Mouse (Mus musculus) forebrain, postnatal 0 days (tissue): ENCODE data around the gene Cox19. TPM values are rescaled to one million over a fixed set of nuclear protein-coding genes. Genes with fewer than 3 reads are reported as not detected.

ENCODE experiments used
- ATAC-seq: fragments of 200-750 bp; cut with Nextera tagmentation; 2 replicates; pipeline ENCODE4 v1.8.0; 2017; ENCODE audit warnings: mild to moderate bottlenecking, moderate library complexity
- DNase-seq: peaks from one replicate; pipeline ENCODE4 v3.0.0-alpha.2; 2015
- H3K27ac ChIP-seq: fragments of 300-500 bp; sonication (generic); 2 replicates; pipeline ENCODE4 v1.5.1; 2014; ENCODE audit warnings: low read depth, mild to moderate bottlenecking, antibody characterized with exemption, low read length, moderate library complexity, mixed read lengths
- H3K27me3 ChIP-seq: fragments of 300-500 bp; sonication (generic); 2 replicates; pipeline ENCODE4 v1.6.1; 2014; ENCODE audit warnings: mild to moderate bottlenecking, low read length, mixed read lengths; ENCODE audit not compliant: insufficient read depth
- H3K36me3 ChIP-seq: fragments of 300-500 bp; sonication (generic); 2 replicates; pipeline ENCODE4 v1.6.1; 2014; ENCODE audit warnings: mild to moderate bottlenecking, moderate library complexity; ENCODE audit not compliant: insufficient read depth
- H3K4me1 ChIP-seq: fragments of 300-500 bp; sonication (generic); 2 replicates; pipeline ENCODE4 v1.6.1; 2014; ENCODE audit warnings: antibody characterized with exemption; ENCODE audit not compliant: insufficient read depth
- H3K4me2 ChIP-seq: fragments of 300-500 bp; sonication (generic); 2 replicates; pipeline ENCODE4 v1.6.1; 2014; ENCODE audit warnings: low read depth, mild to moderate bottlenecking, moderate library complexity
- H3K4me3 ChIP-seq: fragments of 300-500 bp; sonication (generic); 2 replicates; pipeline ENCODE4 v1.5.1; 2014; ENCODE audit warnings: low read depth, low read length, mixed read lengths
- H3K9ac ChIP-seq: fragments of 300-500 bp; sonication (generic); 2 replicates; pipeline ENCODE4 v1.6.1; 2014; ENCODE audit warnings: mild to moderate bottlenecking
- H3K9me3 ChIP-seq: fragments of 300-500 bp; sonication (generic); 2 replicates; pipeline ENCODE4 v1.6.1; 2016; ENCODE audit warnings: low read length
- CTCF ChIP-seq: sonication (generic); IDR thresholded peaks from 2 replicates; pipeline ENCODE4 v1.5.1; 2016; ENCODE audit warnings: antibody characterized with exemption, control low read depth, low read depth
- WGBS: fragments of 180-500 bp; shearing (Covaris S2); extraction: QIAGEN DNeasy Blood & Tissue Kit; methylation state at CpG from one replicate; pipeline ENCODE4 v1.1.7; 2014; 5-methylcytosine and 5-hydroxymethylcytosine counted together
- polyA plus RNA-seq: library from polyadenylated mRNA; unstranded; fragments of >200 nt; fragmentation: Nextera tagmentation; extraction: Ambion mirVana; gene quantifications from 2 replicates; pipeline ENCODE4 v1.2.1, GENCODE M21; 2015
- total RNA-seq: library from RNA; depleted of rRNA; stranded (reverse); fragments of >200 nt; gene quantifications from 2 replicates; pipeline ENCODE4 v1.2.3, GENCODE M21; 2014

The Cox19 gene
- total and polyA plus RNA-seq, 2 experiments from 2014 or later: 85.7 to 108 TPM

DNA sequence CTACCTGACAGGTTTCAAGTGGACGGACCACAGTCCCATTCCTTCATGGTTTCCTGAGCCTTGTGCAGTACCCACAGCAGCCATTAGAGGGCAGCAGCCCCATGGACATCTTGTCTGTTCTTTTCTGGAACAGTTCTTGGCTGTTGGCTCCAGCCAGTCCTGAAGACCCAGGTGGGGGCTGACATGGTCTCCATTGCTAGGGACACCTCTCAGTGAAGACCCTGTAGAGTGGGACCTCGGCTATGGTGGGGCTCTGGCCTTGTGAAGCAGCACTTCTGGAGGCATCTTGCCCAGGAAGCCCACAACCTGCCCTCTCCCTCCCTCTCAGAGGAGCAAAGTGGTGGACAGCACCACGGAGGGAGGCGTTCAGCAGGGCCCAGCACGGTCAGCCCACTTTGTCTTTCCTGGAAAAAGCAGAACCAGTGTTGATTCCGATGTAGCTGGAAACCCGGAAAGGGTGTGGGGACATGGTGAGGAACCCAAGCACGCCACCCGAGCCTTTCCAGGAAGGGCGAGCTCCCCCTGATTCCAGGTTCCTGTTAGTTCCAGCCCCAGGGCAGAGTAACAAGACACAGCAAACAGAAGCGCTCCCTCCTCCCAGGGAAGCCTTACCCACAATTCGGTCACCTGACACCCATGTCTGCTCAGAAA, 13.2 kb upstream of the Cox19 start:
- Histone ChIP-seq H3K27ac (0 out of 2 replicates have a peak overlapping the region, but pooled peaks have one; percentile 23), H3K4me2 (no peak overlapping the region), H3K4me1 (no peaks in the 10 kb centered on the region), H3K9me3 (no peaks in the 10 kb centered on the region), H3K36me3 (peaks cover 16% of the 10 kb centered on the region), H3K4me3 (no peak overlapping the region), H3K27me3 (no peaks in the 10 kb centered on the region), H3K9ac (0 out of 2 replicates have a peak overlapping the region, but pooled peaks have one; percentile 28)
- peak; percentile 92 for DNase-seq
- 35% methylated on average over 12 of the region's 12 CpGs for WGBS
- peak; percentile 99 for TF ChIP-seq CTCF
- peak; percentile 78 for ATAC-seq

DNA sequence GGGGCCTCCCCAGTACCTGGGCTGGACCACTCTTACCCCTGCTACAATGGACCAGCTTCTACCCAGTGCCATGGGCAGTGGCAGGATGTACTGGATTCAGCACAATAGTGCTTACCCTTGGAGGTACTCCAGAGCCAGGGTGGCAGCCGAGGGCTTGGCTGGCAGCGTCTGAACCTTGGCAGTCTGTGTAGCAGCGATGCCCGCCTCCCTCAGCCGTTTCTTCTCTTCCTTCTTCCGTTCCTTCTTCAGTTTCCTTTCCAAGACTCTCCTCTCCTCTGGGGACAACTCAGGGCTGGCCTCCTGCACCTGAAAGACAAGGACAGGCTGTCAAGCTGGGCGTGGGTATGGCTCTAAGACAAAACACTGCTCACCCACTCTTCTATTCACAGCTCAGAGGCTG, 12.6 kb upstream of the Cox19 start:
- no peak overlapping the region for H3K27ac ChIP-seq
- WGBS: 51% methylated on average over 7 of the region's 7 CpGs
- peaks cover 16% of the 10 kb centered on the region for H3K36me3 ChIP-seq
- no peaks in the 10 kb centered on the region for H3K27me3 ChIP-seq
- DNase-seq (no peak), ATAC-seq (no peak)
- H3K4me1 ChIP-seq: no peaks in the 10 kb centered on the region
- no peaks in the 10 kb centered on the region for H3K9me3 ChIP-seq
- no peak overlapping the region for H3K4me3 ChIP-seq
- H3K9ac ChIP-seq: 0 out of 2 replicates have a peak overlapping the region, but pooled peaks have one; percentile 28
- TF ChIP-seq CTCF: no peak
- H3K4me2 ChIP-seq: no peak overlapping the region

- H3K4me2 ChIP-seq: no peak overlapping the region
- 90% methylated on average over 5 of the region's 5 CpGs for WGBS
- H3K27ac ChIP-seq: no peak overlapping the region
Measured at GRCm38 (mm10) chr5:139359244-139359643, 8.0 kb upstream of the Cox19 start.

DNA sequence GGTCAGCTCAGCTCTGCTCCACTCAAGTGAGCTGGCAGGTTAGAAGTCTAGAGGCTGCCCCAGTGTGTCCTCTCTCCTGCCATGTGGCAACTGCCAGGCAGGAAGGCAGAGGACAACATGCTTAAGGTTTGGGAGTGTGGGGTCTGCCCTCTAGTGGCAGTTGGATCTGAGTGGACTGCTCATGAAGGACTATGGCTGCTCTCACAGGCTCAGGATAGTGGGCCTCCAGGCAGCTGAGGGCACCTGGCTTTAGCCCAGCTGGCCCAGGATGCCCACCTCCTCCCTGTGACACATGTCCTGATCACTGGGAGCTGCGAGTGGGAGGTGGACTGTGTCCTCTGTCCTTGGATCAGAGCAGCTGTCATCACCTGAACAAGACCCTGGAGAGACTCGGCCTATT, 7.4 kb upstream of the Cox19 start:
- Histone ChIP-seq H3K9ac (no peak overlapping the region), H3K9me3 (no peaks in the 10 kb centered on the region), H3K36me3 (peaks cover 14% of the 10 kb centered on the region), H3K4me2 (no peak overlapping the region), H3K27me3 (no peaks in the 10 kb centered on the region), H3K27ac (no peak overlapping the region), H3K4me3 (no peak overlapping the region), H3K4me1 (no peaks in the 10 kb centered on the region)
- ATAC-seq (peak; percentile 45; the same call in 1 of the 2 replicates), DNase-seq (no peak)
- 77% methylated on average over 2 of the region's 2 CpGs for WGBS
- peak; percentile 70 for TF ChIP-seq CTCF

More at GRCm38 (mm10) chr5:139359244-139359643, 8.0 kb upstream of the Cox19 start:
- ATAC-seq: no peak
- DNase-seq: no peak
- no peaks in the 10 kb centered on the region for H3K9me3 ChIP-seq
- TF ChIP-seq CTCF: no peak
- H3K27me3 ChIP-seq: no peaks in the 10 kb centered on the region
- no peak overlapping the region for H3K9ac ChIP-seq
- H3K4me3 ChIP-seq: no peak overlapping the region
- peaks cover 16% of the 10 kb centered on the region for H3K36me3 ChIP-seq
- H3K4me1 ChIP-seq: no peaks in the 10 kb centered on the region

DNA sequence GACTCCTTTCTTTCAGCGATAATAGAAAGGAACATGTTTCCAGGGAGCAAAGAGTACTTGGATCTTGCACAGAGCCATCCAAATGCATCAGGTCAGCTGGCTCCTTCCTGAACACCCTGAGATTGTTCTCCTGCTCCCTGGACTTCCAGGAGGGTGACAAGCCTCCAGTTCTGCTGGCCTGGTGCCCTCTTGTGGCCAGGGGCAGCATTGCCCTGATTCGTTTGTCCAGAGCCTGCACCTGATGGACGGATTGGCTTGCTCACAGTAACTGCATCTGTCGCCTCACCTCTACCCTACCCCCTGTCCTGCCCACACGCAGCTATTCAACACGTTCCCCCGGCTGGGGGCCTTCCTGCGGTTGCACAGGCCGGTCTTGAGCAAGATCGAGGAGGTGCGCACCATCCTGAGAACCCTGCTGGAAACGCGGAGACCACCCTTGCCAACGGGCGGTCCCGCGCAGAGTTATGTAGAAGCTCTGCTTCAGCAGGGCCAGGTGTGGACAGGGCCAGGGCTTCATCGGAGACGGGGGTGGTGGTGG, 4.1 kb upstream of the Cox19 start:
- DNase-seq (peak; percentile 67), ATAC-seq (peak; percentile 12; the same call in 1 of the 2 replicates)
- H3K4me2 ChIP-seq: no peak overlapping the region
- no peaks in the 10 kb centered on the region for H3K4me1 ChIP-seq
- H3K4me3 ChIP-seq: no peak overlapping the region
- no peaks in the 10 kb centered on the region for H3K9me3 ChIP-seq
- H3K9ac ChIP-seq: no peak overlapping the region
- H3K36me3 ChIP-seq: no peaks in the 10 kb centered on the region
- no peaks in the 10 kb centered on the region for H3K27me3 ChIP-seq
- TF ChIP-seq CTCF: peak; percentile 90
- 36% methylated on average over 19 of the region's 19 CpGs for WGBS
- no peak overlapping the region for H3K27ac ChIP-seq

- no peak overlapping the region for H3K27ac ChIP-seq
- no peak overlapping the region for H3K4me2 ChIP-seq
- DNase-seq: no peak
- ATAC-seq: no peak
- H3K4me1 ChIP-seq: no peaks in the 10 kb centered on the region
- H3K27me3 ChIP-seq: no peaks in the 10 kb centered on the region
- WGBS: 92% methylated on average over 11 of the region's 11 CpGs
- H3K4me3 ChIP-seq: no peak overlapping the region
- H3K36me3 ChIP-seq: no peaks in the 10 kb centered on the region
- H3K9me3 ChIP-seq: no peaks in the 10 kb centered on the region
- H3K9ac ChIP-seq: no peak overlapping the region
- no peak for TF ChIP-seq CTCF
Measured at GRCm38 (mm10) chr5:139353946-139354345, 2.7 kb upstream of the Cox19 start.

DNA sequence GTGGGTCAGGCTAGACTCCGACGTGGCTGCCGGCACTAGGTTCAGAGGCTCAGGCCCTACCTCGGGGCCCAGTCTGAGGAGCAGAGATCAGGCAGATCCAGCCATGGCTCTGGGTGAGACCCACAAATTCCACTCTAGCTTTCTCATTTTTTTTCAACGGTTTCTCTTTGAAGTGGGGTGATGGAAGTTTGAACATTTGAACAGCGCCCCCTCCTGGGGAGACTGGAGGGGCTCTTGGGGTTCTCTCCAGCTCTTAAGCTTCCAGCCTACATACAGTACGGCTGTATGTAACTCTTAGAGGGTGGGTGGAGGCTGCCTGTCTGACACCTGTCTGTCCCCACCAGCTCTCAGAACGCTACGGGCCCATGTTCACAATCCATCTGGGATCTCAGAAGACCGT, 2.3 kb upstream of the Cox19 start:
- Histone ChIP-seq H3K36me3 (no peaks in the 10 kb centered on the region), H3K9me3 (no peaks in the 10 kb centered on the region), H3K9ac (no peak overlapping the region), H3K4me2 (no peak overlapping the region), H3K4me1 (no peaks in the 10 kb centered on the region), H3K27me3 (no peaks in the 10 kb centered on the region), H3K27ac (no peak overlapping the region), H3K4me3 (no peak overlapping the region)
- no peak for DNase-seq
- TF ChIP-seq CTCF: peak; percentile 39
- WGBS: 61% methylated on average over 10 of the region's 10 CpGs
- no peak for ATAC-seq
